Mouse (Mus musculus) heart, embryonic 14.5 days (tissue): ENCODE measurements around the gene Ints5. TPM values are rescaled to one million over a fixed set of nuclear protein-coding genes. Genes with fewer than 3 reads are reported as not detected.
A peak's percentile ranks its signal among the peaks of the same experiment; 100 is the strongest.
"Not testable (repeated sequence)": the region's sequence is repeated elsewhere in the genome, so short reads cannot be mapped to it uniquely, and the experiment has no call there.

ENCODE experiments used
- ATAC-seq: fragments of 200-750 bp; cut with Nextera tagmentation; 2 replicates; pipeline ENCODE4 v1.8.0; 2017; ENCODE audit warnings: low read depth, moderate TSS enrichment; ENCODE audit not compliant: insufficient number of reproducible peaks, insufficient read depth, low FRiP score
- H3K27ac ChIP-seq, 2 experiments: fragments of 200-500 bp in 1 of 2; fragments of 300-500 bp in 1 of 2; sonication (generic) in 1 of 2; replicated peaks in 1 of 2; 2 replicates each; pipeline ENCODE4 v1.5.1; 2012 to 2014; ENCODE audit warnings: low read depth in 2 of 2, low read length in 2 of 2, control low read depth in 1 of 2, mild to moderate bottlenecking in 1 of 2, mixed read lengths in 1 of 2; ENCODE audit not compliant: control insufficient read depth in 1 of 2, insufficient read depth in 1 of 2
- H3K27me3 ChIP-seq: fragments of 300-500 bp; sonication (generic); 2 replicates; pipeline ENCODE4 v1.6.1; 2014; ENCODE audit warnings: mild to moderate bottlenecking, low read length, control low read depth; ENCODE audit not compliant: control insufficient read depth, insufficient read depth
- H3K36me3 ChIP-seq: fragments of 300-500 bp; sonication (generic); 2 replicates; pipeline ENCODE4 v1.6.1; 2014; ENCODE audit warnings: mild to moderate bottlenecking, control low read depth, low read length, mixed read lengths; ENCODE audit not compliant: control insufficient read depth, insufficient read depth
- H3K4me1 ChIP-seq, 2 experiments: fragments of 200-500 bp in 1 of 2; fragments of 300-500 bp in 1 of 2; sonication (generic) in 1 of 2; 2 replicates each; pipeline ENCODE4 v1.6.1; 2012 to 2014; ENCODE audit warnings: low read length in 2 of 2, control low read depth in 1 of 2, mixed read lengths in 1 of 2; ENCODE audit not compliant: control insufficient read depth in 2 of 2, insufficient read depth in 2 of 2
- H3K4me2 ChIP-seq: fragments of 300-500 bp; sonication (generic); 2 replicates; pipeline ENCODE4 v1.6.1; 2014; ENCODE audit warnings: mild to moderate bottlenecking, low read length
- H3K4me3 ChIP-seq, 2 experiments: fragments of 200-500 bp in 1 of 2; fragments of 300-500 bp in 1 of 2; sonication (generic) in 1 of 2; 2 replicates each; pipeline ENCODE4 v1.5.1; 2012 to 2014; ENCODE audit warnings: low read length in 2 of 2, mild to moderate bottlenecking in 2 of 2, control low read depth in 1 of 2, low read depth in 1 of 2, moderate library complexity in 1 of 2; ENCODE audit not compliant: control insufficient read depth in 1 of 2, insufficient read depth in 1 of 2
- H3K9ac ChIP-seq: fragments of 300-500 bp; sonication (generic); 2 replicates; pipeline ENCODE4 v1.6.1; 2014; ENCODE audit warnings: mild to moderate bottlenecking, low read length
- H3K9me3 ChIP-seq: fragments of 300-500 bp; sonication (generic); 2 replicates; pipeline ENCODE4 v1.6.1; 2016; ENCODE audit warnings: low read length, control low read depth; ENCODE audit not compliant: control insufficient read depth
- WGBS: fragments of 180-500 bp; shearing (Covaris S2); extraction: QIAGEN DNeasy Blood & Tissue Kit; methylation state at CpG from one replicate; pipeline ENCODE4 v1.1.7; 2014; 5-methylcytosine and 5-hydroxymethylcytosine counted together
- polyA plus RNA-seq: library from polyadenylated mRNA; unstranded; fragments of >200 nt; fragmentation: Nextera tagmentation; extraction: Ambion mirVana; gene quantifications from 2 replicates; pipeline ENCODE4 v1.2.1, GENCODE M21; 2014

Ints5 gene
- polyA plus RNA-seq, 1 experiment from 2014 or later = 18.2 TPM

DNA sequence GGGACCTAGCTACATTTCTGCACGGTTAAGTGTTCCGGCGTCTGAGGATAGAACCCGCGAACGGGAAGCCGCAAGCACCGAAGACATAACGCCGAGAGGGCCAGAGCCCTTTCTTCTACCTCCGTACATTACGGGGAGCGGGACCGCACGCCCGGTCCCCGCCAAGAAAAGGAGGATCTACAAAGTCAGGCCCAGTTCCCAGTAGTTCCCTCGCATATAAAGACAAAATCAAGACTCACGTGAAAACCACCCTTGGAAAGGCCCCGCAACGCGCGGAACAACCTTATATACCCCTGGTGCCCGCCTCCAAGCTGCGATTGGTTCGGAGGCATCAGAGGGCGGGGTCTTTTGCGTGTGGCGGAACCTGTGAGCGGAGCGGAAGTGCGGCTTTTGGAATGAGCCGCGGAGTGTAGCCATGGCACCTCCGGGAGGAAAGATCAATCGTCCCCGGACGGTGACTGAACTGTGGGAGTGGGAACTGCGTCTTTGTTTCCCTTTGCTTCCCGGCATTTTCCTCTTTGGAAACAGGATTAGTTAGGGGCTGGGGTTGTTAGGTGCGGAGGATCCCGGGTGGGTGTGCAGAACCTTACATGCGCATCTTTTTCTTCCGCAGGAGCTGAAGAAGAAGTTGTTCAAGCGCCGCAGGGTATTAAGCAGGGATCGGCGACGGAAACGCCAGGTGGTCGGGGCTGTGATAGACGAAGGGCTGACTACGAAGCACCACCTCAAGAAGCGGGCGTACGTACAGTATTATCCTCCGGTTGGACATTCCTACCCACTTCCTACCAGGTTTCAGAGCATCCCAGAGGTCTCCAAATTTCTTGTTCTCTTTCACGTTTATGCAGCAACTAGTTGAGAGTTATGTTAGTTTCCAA lies 4.1 kb upstream of the Ints5 start, which contains the start of the genes 1810009A15Rik and Gm49416:
TSS of gene 1810009A15Rik (plus strand) at position 343 of the 875 bp plus-strand sequence.
TSS of gene Gm49416 (plus strand) at position 416 of the 875 bp plus-strand sequence.
- peak; percentile 88 for ATAC-seq
- H3K27ac ChIP-seq = peak within 1 kb of the TSS; percentile 66 to 82
- H3K9me3 ChIP-seq = no peaks in the 10 kb centered on the region
- H3K4me3 ChIP-seq = peak within 1 kb of the TSS; percentile 78 to 82
- H3K4me2 ChIP-seq = peak within 1 kb of the TSS; percentile 90
- peaks cover 4 to 15% of the 10 kb centered on the region in 2 experiments for H3K4me1 ChIP-seq
- H3K9ac ChIP-seq = peak within 1 kb of the TSS; percentile 90
- WGBS = under 1% methylated on average over 58 of the region's 58 CpGs
- no peaks in the 10 kb centered on the region for H3K27me3 ChIP-seq
- H3K36me3 ChIP-seq = peaks cover 13% of the 10 kb centered on the region

DNA sequence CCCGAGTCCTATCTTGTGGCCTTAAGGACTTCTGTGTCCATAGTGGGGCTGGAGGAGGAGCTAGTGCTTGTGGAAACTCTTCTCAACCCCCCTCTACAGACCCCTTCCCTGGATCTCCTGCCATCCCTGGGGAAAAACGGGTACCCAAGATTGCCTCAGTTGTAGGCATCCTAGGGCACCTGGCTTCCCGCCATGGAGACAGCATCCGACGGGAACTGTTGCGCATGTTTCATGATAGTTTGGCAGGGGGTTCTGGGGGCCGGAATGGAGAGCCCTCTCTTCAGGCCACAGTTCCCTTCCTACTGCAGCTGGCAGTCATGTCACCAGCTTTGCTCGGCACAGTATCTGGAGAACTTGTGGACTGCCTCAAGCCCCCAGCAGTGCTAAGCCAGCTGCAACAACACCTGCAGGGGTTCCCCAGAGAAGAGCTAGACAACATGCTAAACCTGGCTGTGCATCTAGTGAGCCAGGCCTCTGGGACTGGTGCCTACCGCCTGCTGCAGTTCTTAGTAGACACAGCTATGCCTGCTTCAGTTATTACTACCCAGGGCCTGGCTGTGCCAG lies 2.7 kb downstream of the Ints5 start:
- Histone ChIP-seq H3K27me3 (no peaks in the 10 kb centered on the region), H3K27ac (no peak overlapping the region), H3K4me1 (peaks cover 8 to 25% of the 10 kb centered on the region in 2 experiments; a peak in 3 of 4 replicates), H3K4me2 (no peak overlapping the region), H3K9me3 (no peaks in the 10 kb centered on the region), H3K9ac (no peak overlapping the region), H3K4me3 (no peak overlapping the region), H3K36me3 (peaks cover 35% of the 10 kb centered on the region)
- no peak for ATAC-seq
- 87% methylated on average over 9 of the region's 9 CpGs for WGBS

DNA sequence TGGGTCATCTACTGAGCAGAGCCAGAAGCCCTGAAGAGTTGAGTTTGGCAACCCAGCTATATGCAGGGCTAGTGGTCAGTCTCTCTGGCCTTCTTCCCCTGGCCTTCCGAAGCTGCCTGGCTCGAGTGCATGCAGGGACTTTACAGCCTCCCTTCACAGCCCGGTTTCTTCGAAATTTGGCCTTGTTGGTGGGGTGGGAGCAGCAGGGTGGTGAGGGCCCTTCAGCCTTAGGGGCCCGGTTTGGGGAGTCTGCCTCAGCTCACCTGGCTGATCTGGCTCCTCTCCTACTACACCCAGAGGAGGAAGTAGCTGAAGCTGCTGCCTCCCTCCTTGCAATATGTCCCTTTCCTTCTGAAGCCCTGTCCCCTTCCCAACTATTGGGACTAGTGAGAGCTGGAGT lies 3.4 kb downstream of the Ints5 start:
- Histone ChIP-seq H3K4me1 (peaks cover 8 to 25% of the 10 kb centered on the region in 2 experiments; a peak in 3 of 4 replicates), H3K36me3 (peaks cover 27% of the 10 kb centered on the region)
- H3K27me3 ChIP-seq, H3K9ac ChIP-seq, H3K4me3 ChIP-seq, H3K4me2 ChIP-seq, H3K9me3 ChIP-seq, H3K27ac ChIP-seq, ATAC-seq: not testable (repeated sequence)
- WGBS = 88% methylated on average over 5 of the region's 5 CpGs

DNA sequence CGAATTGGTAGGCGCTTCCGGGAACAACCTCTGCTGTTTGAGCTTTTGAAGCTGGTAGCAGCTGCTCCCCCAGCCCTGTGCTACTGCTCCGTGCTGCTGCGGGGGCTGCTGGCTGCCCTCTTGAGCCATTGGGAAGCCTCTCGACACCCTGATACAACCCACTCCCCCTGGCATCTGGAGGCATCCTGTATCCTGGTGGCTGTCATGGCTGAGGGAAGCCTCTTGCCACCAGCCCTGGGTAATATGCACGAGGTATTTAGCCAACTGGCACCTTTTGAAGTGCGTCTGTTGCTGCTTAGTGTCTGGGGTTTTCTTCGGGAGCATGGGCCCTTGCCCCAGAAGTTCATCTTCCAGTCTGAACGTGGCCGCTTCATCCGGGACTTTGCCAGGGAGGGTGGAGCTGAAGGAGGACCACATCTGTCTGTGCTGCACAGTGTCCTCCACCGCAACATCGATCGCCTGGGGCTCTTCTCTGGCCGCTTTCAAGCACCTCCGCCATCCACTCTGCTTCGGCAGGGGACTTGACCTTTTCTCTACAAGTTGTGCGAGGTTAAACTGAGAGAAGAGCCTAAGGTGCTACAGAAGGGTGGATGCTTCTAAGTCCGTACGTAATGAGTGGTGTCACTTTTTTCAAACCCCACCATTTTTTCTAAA lies 4.5 kb downstream of the Ints5 start:
- not testable (repeated sequence) for H3K9me3 ChIP-seq, H3K27me3 ChIP-seq
- ATAC-seq = peak; percentile 26; the same call in 1 of the 2 replicates
- Histone ChIP-seq H3K4me3 (peak overlapping the region; percentile 25 to 98), H3K9ac (peak overlapping the region; percentile 70), H3K36me3 (peaks cover 32% of the 10 kb centered on the region), H3K4me2 (peak overlapping the region; percentile 93), H3K4me1 (peaks cover 8 to 25% of the 10 kb centered on the region in 2 experiments; a peak in 3 of 4 replicates), H3K27ac (peak overlapping the region; percentile 82 to 90)
- WGBS = 23% methylated on average over 21 of the region's 21 CpGs

DNA sequence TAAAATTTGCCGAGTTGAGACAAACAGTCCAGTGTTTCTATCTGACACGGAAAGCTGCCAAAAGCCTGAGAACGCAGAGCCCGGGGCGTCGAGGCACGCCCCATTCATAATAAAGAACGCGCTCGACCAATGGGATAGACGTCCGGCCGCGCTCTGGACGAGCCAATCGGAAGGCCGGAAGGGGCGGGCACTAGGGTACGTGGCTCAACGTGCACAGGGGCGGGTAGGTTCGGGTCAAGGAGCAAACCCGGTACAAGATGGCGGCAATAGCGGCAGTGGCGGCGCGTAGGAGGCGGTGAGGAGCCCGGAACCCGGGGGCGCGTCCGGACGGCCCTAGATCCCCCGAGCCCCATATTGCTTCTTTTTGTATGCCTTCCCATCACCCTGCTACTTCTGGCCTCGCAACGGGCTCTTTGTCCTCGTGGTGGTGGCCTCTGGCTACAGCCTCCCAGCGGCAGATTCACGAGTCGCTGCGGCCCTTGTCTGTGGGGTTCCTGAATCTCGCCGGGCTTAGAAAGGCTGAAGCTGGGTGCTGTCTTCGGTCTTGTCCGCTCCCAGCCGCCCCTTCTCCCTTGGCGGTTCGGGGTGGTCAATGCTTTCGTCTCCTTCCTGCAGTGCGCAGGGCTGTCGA lies 5.2 kb downstream of the Ints5 start, which contains the start of gene Ganab:
TSS of gene Ganab (plus strand) at position 207 of the 631 bp plus-strand sequence.
- Histone ChIP-seq H3K9me3 (no peaks in the 10 kb centered on the region), H3K27me3 (no peaks in the 10 kb centered on the region), H3K9ac (peak within 1 kb of the TSS; percentile 99), H3K4me2 (peak within 1 kb of the TSS; percentile 93), H3K4me3 (peak within 1 kb of the TSS; percentile 81 to 98), H3K36me3 (peaks cover 38% of the 10 kb centered on the region), H3K4me1 (peaks cover 8 to 25% of the 10 kb centered on the region in 2 experiments; a peak in 3 of 4 replicates), H3K27ac (peak within 1 kb of the TSS; percentile 82 to 90)
- ATAC-seq = peak; percentile 97
- WGBS = under 1% methylated on average over 53 of the region's 53 CpGs

DNA sequence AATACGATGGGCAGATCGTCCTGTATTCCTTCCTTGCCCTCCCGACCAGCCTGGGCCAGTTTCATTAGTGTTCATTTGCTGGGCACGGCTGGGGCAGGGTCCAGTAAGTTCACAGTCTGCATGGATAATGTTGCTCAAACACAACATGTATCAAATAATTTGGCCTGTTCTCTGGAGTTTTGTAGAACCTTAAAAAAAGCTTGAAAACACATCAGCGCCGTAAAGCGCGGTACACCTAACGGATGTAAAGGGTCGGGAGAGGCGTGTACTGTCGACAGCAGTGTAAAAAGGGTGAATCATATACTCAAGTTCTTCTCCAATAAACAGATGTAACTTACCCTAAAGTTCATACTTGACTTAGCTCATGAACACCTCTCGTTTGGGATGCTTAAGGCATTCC lies 5.8 kb downstream of the Ints5 start:
- Histone ChIP-seq H3K4me1 (peaks cover 8 to 22% of the 10 kb centered on the region in 2 experiments; a peak in 3 of 4 replicates), H3K4me2 (peak overlapping the region; percentile 93), H3K27me3 (no peaks in the 10 kb centered on the region), H3K36me3 (peaks cover 43% of the 10 kb centered on the region), H3K9me3 (no peaks in the 10 kb centered on the region), H3K4me3 (peak overlapping the region; percentile 81 to 98), H3K9ac (peak overlapping the region; percentile 99), H3K27ac (peak overlapping the region; percentile 78 to 90)
- WGBS = 4% methylated on average over 13 of the region's 13 CpGs
- no peak for ATAC-seq

DNA sequence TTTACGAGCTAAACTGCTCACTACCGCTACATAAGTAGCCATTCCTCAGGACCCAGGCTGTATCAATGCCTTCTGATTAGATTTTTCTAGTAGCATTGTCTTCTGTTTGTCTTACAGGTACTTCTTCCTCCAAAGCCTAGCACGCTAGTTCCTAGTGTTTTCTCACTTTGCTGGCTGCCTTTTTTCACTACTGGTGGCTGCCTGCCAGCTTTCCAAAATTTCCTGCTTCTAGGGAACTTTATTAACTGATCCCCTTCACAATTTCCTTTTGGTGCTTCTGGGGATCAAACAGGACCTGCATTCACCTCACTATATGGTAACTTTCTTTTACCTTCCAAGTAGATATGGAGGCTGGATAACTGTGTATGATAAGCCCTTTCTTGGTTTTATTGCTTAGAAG lies 6.3 kb downstream of the Ints5 start:
- Histone ChIP-seq H3K9ac (peak overlapping the region; percentile 99), H3K36me3 (peaks cover 48% of the 10 kb centered on the region), H3K4me1 (peaks cover 8 to 19% of the 10 kb centered on the region in 2 experiments; a peak in 3 of 4 replicates), H3K4me3 (peak overlapping the region in 1 of 2 experiments; percentile 98; a peak in 2 of 4 replicates), H3K4me2 (peak overlapping the region; percentile 93), H3K9me3 (no peaks in the 10 kb centered on the region), H3K27ac (0 out of 4 replicates have a peak overlapping the region, but pooled peaks of 1 of the 2 experiments have one; percentile 90), H3K27me3 (no peaks in the 10 kb centered on the region)
- WGBS = 32% methylated on average over 3 of the region's 3 CpGs
- ATAC-seq = no peak
